Mouse (Mus musculus) left cerebral cortex, adult 8-10 months (tissue): ENCODE measurements at regions not wholly inside any gene's neighbourhood (a gene's known extent, or its start where the extent isn't known, plus 50 kb on each side); places are given as distances from the start of the nearest gene placed in this dataset.

Source experiments
- DNase-seq, 2 experiments: peaks; one replicate each; pipeline ENCODE4 v3.0.0; 2022; ENCODE audit warnings: low spot score in 2 of 2

DNA sequence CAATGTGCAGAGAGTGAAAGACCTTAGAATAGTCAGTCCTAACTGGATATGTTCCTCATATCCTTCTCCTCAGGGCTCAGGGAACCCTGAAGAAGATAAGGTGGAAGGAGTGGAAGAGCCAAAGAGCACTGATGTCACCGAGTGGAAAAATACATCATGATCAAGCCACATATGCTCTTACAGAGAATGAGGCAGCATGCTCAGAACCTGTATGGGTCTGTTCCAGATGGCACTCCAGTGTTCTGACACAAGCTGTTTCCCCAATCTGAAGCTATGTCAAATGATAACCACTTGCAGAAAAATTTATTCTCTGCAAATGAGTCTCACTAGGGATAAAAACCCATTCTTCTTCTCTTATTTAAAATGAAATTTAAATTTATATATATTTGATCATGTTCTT lies 572.6 kb upstream of the Robo2 start:
- no peak for DNase-seq

- no peak for DNase-seq
Measured at GRCm38 (mm10) chr16:74966099-74966498, 554.5 kb upstream of the Robo2 start.

GRCm38 (mm10) chr16:74929739-74930138 lies 518.1 kb upstream of the Robo2 start:
- no peak for DNase-seq

- no peak for DNase-seq
Measured at GRCm38 (mm10) chr16:74900835-74901234, 489.2 kb upstream of the Robo2 start.

DNA sequence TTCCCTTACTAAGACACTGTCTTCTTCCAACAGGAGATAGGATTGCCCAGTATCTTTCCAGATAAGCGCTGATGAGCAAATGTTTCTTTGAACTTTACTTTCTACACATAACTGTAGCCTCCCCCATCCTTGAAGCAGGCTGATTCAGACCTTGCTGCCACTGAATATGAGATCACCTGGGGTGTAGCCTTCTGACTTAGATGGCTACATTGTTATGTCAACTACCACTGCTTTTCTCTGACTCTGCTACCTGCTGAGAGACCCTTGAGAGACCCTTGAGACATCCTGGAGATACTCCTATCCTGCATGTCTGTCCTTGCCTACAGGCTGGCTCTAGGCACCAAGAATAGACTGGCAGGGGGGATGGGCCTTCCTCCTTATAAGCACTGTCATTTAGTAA lies 476.1 kb upstream of the Robo2 start:
- DNase-seq: no peak

DNA sequence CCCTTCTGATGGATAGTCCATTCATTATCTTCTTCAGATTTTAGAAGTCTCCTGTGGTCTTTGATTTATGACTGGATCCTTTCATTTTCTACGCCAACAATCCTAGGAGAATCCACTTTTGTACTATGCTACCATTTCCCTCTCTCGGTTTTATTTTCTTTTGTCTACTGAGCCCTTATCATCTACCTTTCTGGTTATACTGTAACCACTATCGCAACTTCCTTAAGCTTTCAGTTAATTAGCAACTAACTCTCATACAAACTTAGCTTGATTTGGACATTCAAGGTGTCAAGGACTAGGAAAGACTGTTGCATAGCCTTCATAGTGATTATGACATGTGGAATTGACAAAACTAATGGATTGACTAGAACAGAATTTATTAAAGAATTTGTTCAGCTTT lies 467.0 kb upstream of the Robo2 start:
- no peak for DNase-seq

DNA sequence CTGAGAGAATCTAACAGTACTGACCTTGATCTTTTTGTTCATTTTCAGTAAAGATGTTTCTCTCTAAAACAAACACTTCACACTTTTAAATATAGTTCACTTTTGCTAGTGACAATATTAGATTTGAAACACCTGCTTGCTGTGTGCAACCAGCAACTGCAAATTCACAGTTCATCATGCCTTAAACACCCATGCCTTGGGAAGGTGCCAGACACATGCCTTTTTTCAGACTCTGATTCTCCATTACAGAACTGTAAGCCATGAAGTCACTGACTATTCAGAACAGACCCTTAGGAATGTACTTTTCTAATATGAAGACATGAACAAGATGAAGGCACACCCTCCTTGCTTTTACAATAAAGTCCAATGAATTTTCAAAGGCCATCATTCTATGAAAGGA lies 462.1 kb upstream of the Robo2 start:
- DNase-seq: peak in 1 of 2 experiments; percentile 35

DNA sequence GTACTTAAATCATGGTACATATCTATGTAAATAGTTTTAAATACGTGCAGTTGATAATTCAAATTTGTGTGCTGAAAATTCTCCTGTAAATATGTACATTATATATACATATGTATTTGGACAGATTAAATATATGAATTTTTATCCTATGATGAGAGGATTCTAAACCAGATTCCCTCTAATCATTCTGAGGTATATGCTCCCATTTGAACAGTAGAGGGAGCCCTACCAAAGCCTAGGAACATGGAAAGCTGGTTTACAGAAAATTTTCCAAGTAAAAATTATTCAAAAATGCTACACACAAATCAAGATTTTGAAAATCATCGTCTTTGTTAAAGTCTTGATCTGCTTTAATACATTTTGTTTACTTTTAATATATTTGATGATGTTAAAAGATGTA lies 446.1 kb upstream of the Robo2 start:
- no peak for DNase-seq

DNA sequence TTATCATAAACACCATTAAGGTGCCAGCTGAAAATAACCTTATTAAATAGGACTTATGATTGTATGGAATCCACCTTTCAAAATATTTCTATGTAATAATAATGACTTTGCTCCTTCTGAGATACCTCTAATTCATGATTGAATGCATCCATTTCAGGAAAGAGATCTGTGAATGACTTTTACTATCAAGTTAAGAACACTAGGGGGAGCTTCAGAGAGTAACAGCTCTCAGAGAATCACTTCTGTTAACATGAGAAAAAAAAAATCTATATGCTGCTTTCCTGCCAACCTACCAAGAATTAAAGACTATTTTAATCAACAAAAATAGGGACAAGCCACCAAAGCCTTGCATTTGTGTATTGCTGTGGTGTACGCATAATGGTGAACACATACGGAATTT lies 428.4 kb upstream of the Robo2 start:
- no peak for DNase-seq

DNA sequence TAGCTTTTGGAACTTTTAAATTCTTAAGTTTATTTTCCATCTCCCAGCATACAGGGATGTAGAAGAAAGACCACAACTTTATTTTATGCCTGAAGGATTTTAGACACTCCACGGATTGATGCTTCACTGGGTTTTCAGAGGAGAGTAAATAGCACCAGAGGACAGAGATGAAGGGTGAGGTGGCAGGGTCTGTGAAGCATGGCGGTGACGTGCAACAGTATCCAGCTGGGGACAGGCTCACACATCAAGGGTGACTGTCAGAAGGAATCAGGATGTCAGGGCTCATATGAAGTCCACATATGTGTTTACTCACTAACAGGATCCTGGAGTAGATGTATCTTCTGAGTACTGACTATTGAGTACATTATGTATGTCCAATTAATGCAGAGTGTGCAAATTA lies 402.8 kb upstream of the Robo2 start:
- DNase-seq: no peak

DNA sequence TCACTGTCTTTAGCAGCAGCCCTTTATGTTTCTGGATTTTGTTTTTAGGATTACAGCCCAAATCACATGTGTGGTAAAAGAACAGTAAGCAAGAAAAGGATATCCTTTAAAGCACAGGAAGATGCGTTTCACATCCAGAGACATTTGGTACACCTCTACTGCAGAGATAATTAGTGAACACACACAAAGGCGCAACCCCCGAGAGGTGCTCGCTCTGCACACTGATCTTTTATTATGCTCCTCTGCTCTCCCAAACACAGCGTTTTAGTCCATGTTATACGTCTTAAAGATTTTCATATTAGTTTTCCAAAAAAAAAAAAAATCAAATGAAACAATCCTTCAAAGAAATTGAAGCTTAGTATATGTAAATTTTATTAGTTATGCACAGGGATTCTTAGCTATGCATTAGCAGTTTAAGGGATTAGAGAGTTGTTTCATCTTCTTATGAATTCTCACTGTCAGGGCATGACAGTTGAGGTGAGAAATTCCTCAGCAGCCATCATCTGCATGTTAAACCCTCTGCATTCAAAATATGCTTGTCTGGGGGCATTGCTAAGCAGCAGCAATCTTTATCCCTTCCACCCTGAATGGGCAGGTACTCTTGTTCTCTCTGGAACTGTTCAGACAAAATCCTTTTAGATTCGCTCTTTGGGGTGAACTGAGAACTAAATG lies 397.7 kb upstream of the Robo2 start:
- DNase-seq: no peak

DNA sequence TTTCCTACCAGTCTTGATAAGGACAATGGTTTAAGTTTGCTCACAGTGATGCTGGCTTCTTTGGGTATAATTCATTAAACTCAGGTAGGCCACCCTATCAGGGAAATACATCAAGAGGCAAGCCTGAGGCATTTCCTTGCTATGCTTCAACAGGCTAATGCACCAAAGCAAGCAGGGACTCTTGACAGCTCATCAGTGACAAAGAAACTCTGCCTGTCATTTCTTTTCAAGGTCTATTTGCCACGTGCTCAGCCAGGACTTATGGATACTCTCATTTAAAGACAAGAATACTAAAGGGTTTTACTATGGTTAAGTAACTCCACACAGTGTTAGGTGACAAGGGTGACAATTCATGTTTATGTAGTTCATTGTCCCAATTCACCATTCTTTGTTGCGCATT lies 395.1 kb upstream of the Robo2 start:
- DNase-seq: no peak

GRCm38 (mm10) chr16:74801296-74801695 lies 389.7 kb upstream of the Robo2 start:
- DNase-seq: peak; percentile 12 to 21

DNA sequence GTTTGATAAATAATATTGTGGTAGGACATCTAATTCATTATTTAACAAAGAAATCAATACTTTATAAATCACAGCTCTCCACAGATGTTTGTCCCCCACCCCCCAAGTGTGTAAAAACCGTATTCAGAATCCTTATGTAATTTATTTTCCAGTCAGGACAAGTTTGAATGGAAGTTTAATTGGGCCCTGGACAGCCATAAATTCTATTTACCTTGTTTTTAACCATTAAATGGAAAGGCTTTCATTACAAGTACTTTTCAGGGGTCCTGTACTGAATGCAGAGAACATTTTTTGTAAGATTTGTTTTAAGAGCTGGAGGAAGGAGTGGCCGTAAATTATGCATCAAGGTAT lies 384.7 kb upstream of the Robo2 start:
- DNase-seq: no peak

DNA sequence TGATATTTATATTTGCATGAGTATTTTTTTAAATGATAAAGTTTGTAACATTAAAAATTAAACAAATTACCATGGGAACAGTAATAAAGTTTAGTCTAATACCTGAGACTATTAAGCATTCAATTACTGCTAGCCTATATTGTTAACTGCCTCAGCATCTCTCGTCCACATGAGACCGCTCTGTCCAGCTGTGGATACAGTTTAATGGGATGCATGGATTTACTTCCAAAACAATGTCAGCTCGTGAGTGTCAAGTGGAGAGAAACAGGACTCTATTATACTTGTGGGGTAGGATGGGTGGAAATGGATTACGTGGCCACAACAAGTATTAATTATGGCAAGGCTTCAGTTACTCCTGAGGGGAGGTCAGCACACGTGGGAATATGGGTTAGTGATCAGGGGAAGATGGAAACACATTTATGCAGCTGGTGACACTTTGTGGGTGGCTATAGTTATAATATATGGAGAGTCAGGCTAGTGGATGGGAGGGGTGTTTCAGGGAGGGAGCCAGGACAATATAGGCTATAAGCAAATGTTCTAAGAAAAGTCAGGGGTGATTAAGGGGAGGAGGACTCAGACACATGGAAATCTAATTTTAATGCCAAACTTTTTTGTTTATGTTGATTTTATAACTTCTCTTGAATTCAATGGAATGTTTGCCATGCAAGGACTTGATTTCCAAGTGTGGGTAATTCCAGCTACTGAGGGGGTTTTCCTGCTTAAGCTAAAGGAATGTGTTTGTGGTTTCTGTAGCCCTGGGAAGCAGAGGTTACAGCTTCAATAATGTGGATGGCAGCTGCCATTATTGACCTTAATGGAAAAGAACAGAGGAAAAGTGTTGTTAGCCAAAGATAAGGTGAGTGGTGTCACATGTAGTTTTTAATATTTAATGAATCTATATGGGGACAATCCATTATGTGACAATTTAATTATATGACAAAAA lies 384.0 kb upstream of the Robo2 start:
- DNase-seq: no peak

GRCm38 (mm10) chr16:74785365-74786119 lies 373.9 kb upstream of the Robo2 start:
- no peak for DNase-seq

GRCm38 (mm10) chr16:74780388-74780787 lies 368.8 kb upstream of the Robo2 start:
- DNase-seq: no peak

DNA sequence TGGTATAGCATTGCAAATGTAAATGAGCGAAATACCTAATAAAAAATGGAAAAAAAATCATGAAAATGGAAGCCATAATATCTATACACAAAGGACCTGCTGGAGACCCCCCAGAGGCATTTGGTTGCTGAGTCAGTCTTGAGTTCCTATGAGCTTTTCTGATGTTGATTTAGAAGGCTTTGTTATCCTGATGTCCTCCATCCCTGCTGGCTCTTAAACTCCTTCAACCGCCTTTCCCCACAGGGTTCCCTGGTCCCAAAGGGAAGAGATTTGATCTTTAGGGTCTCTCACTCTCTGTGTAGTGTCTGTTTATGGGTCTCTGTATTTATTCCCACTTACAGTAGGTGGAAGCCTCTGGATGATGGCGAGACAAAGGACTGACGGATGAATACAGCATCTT lies 356.6 kb upstream of the Robo2 start:
- no peak for DNase-seq

DNA sequence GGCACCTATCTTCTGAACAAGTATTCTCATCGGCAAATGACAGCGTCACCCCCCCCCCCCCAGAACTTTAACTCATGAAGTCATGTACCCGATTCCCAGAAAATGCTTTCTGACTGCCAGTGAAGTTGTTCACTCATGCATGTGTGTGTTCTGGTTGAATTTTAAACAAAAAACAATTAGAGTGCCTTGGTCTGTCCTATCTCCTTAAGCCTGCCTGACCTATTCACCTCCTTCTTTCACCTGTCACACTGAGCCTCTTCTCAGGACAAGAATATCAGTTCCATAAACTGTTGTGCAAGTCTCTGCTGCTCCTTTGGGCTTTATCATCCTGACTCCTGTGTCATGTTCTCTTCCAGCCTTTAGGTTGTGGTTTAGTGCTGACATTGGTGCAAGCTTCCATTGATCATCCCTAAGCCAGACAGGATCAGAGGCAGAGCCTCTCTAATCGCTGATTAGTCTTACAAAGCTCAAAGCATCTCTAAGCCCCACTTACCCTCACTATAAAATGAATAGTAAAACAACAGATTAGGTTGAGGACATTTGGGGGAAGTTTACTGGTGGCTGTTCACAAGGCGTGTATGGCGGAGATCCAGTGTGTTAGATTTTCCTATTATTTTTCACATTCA lies 345.2 kb upstream of the Robo2 start:
- DNase-seq: no peak

DNA sequence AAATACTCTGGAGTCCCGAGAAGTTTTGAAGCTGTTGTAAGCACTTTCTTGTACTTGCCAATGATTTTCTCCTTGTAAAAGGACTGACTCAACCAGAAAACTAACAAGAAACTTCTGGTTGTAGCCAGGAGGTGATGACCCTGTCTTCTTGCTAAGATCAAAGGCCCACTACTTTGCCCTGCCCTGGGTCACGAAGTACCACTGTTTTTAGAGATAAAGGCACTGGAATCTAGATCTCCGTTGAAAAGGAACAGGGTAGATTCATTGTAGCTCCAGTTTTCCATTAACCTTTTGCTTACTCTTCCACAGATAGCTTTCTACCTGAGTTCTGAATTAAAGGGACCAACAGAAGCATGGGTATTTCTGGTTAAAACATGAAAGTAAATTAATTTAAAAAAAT lies 339.3 kb upstream of the Robo2 start:
- no peak for DNase-seq

GRCm38 (mm10) chr16:74749006-74749405 lies 337.4 kb upstream of the Robo2 start:
- DNase-seq: no peak

GRCm38 (mm10) chr16:74743512-74743911 lies 331.9 kb upstream of the Robo2 start:
- no peak for DNase-seq
